Mouse (Mus musculus): ENCODE results near the gene Hspa12a. TPM values are rescaled to one million over a fixed set of nuclear protein-coding genes. Genes with fewer than 3 reads are reported as not detected.
A peak's percentile ranks its signal among the peaks of the same experiment; 100 is the strongest.

Hspa12a gene
- polyA plus RNA-seq, 1 experiment: 17.9 TPM

DNA sequence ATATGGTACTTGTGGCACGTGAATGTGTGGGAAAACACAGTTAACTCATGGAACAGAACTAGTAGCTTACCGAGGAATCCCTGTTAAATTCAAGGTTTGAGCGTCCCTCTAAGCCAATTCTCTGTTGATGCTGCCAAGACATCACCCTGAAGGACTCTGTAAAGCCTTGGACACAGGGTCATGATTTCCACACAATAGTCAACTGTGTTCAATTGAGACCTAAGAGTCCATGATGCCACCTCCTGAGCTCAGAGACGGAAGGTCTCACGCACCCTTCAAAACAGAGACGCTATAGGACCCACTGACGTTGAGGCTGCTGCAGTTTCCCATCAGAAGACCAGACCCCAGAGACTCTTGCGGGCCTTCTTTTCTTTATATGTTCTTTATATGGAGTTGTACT is 30.7 kb upstream of the Hspa12a start:
- Histone ChIP-seq H3K27me3 (replicated peaks; ENCODE audit: control insufficient read depth, insufficient read depth, low read length) (no peaks in the 10 kb centered on the region), H3K27ac (ENCODE audit: insufficient read depth, low read depth, low read length) (no peak overlapping the region), H3K4me1 (ENCODE audit: control insufficient read depth, insufficient read depth, low read length) (no peaks in the 10 kb centered on the region), H3K4me3 (ENCODE audit: insufficient read depth, low read depth, low read length) (no peak overlapping the region), H3K36me3 (ENCODE audit: control insufficient read depth, insufficient read depth, low read length) (no peaks in the 10 kb centered on the region)
- WGBS: 91% methylated on average over 8 of the region's 8 CpGs
- no peak for DNase-seq
- TF ChIP-seq POLR2A (IDR thresholded peaks at IDR 0.05; ENCODE audit: low read depth, low read length) (no peak), CTCF (conservative IDR thresholded peaks at IDR 0.05; ENCODE audit: insufficient read depth, insufficient read length, low read depth, low read length) (no peak)

DNA sequence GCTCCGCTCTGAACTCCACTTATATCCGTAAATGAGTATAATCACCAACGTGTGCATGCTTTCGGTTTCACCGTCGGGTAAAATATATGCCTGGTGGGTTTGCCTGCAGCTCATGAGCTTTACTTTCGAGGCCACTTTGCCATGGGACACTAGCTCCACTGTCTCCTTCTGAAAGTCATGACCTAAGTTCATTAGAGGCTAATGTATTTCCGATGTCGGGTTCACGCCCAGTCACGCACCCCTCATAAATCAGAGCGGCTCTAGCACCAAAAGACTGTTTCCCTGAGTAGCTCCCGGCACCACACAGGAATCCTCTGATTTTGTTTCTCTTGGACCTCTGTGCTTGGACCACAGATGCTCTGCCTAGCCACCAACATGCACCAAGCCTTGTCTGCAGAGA is 27.4 kb upstream of the Hspa12a start:
- Histone ChIP-seq H3K36me3 (ENCODE audit: control insufficient read depth, insufficient read depth, low read length) (no peaks in the 10 kb centered on the region), H3K4me1 (ENCODE audit: control insufficient read depth, insufficient read depth, low read length) (no peaks in the 10 kb centered on the region), H3K27ac (ENCODE audit: insufficient read depth, low read depth, low read length) (no peak overlapping the region), H3K27me3 (replicated peaks; ENCODE audit: control insufficient read depth, insufficient read depth, low read length) (no peaks in the 10 kb centered on the region), H3K4me3 (ENCODE audit: insufficient read depth, low read depth, low read length) (peak overlapping the region; percentile 6; the same call in 1 of the 2 replicates)
- no peak for DNase-seq
- TF ChIP-seq POLR2A (IDR thresholded peaks at IDR 0.05; ENCODE audit: low read depth, low read length) (no peak), CTCF (conservative IDR thresholded peaks at IDR 0.05; ENCODE audit: insufficient read depth, insufficient read length, low read depth, low read length) (no peak)
- 41% methylated on average over 13 of the region's 13 CpGs for WGBS

DNA sequence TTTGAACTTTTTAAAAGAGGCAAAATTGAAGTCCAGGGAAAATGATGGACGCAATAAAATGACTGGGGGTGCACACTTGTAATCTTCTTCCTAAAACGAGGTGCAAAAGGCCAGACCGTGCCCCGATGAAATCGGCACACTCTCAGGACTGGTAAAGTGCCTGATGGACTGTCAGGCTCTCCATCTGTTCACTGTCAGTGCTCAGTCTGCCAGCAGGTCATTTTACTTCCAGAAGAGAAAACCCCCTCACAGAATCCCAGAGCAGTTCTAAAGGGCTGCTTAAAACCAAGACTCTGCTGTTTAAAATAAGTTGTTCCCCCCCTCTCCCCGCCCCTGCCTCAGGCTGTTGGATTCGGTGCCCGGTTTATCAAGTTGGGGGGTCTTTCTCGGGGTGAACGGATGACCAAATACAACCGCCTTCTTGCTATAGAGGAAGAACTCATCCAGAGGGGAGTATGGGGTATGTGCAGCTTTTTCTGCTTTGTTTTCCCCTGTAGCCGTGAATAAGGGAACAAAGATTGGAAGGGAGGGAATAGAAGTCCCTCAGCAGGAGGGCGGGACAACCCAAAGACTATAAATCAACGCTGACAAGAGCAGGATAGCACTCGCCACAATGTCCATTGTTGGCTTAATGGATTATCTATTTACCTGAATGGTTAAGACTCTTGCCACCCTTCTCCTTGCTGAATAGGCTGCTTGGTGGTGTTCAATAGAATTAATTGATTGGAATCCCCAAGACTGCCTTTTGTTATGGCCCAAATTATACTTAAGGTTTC is 25.5 kb upstream of the Hspa12a start:
- H3K36me3 ChIP-seq (ENCODE audit: control insufficient read depth, insufficient read depth, low read length): no peaks in the 10 kb centered on the region
- no peak overlapping the region for H3K27ac ChIP-seq (ENCODE audit: insufficient read depth, low read depth, low read length)
- no peaks in the 10 kb centered on the region for H3K4me1 ChIP-seq (ENCODE audit: control insufficient read depth, insufficient read depth, low read length)
- no peaks in the 10 kb centered on the region for H3K27me3 ChIP-seq (replicated peaks; ENCODE audit: control insufficient read depth, insufficient read depth, low read length)
- H3K4me3 ChIP-seq (ENCODE audit: insufficient read depth, low read depth, low read length): no peak overlapping the region
- 42% methylated on average over 15 of the region's 15 CpGs for WGBS
- no peak for DNase-seq
- no peak for TF ChIP-seq CTCF (conservative IDR thresholded peaks at IDR 0.05; ENCODE audit: insufficient read depth, insufficient read length, low read depth, low read length)
- no peak for TF ChIP-seq POLR2A (IDR thresholded peaks at IDR 0.05; ENCODE audit: low read depth, low read length)

DNA sequence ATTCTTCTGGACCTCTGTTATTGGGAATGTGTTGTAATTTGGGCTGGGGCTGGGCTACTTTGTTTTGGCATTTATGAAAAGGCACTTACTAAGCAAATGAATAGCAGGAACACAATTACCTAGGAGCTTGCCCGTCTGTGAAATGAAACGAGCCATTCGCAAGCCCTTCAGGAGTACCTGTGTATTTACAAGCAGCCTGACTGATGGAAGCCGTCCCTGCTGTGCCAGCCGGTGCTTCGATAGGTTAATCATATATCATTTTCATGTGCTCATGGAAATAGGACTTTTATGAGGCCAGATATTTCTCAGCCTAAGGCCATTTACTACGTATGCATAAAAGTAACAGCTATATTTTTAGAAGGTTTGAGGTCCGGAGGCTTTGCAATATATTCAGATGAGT is 19.6 kb upstream of the Hspa12a start:
- 53% methylated on average over 8 of the region's 8 CpGs for WGBS
- H3K27ac ChIP-seq (ENCODE audit: insufficient read depth, low read depth, low read length): no peak overlapping the region
- DNase-seq: no peak
- no peaks in the 10 kb centered on the region for H3K36me3 ChIP-seq (ENCODE audit: control insufficient read depth, insufficient read depth, low read length)
- TF ChIP-seq POLR2A (IDR thresholded peaks at IDR 0.05; ENCODE audit: low read depth, low read length) (no peak), CTCF (conservative IDR thresholded peaks at IDR 0.05; ENCODE audit: insufficient read depth, insufficient read length, low read depth, low read length) (no peak)
- H3K27me3 ChIP-seq (replicated peaks; ENCODE audit: control insufficient read depth, insufficient read depth, low read length): no peaks in the 10 kb centered on the region
- H3K4me1 ChIP-seq (ENCODE audit: control insufficient read depth, insufficient read depth, low read length): no peaks in the 10 kb centered on the region
- H3K4me3 ChIP-seq (ENCODE audit: insufficient read depth, low read depth, low read length): no peak overlapping the region

DNA sequence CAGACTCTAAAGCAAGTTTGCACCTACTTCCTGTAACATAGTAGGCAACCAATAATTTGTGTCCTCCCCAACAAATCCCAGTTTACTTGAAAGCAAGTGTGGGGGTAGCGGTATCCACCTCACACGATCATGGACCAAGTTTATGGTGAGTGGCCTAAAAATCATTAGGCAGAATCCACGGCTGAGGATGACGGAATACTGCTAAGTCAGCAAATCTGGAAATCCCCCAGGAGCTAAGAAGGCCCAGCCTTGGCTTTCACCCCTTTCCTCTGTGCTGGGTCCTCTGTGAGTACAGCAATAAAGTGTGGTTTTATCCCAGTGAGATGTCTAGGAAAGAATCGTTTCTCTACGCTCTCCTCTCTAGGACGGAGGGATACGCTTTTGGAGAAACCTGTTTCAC is 11.3 kb upstream of the Hspa12a start:
- TF ChIP-seq POLR2A (IDR thresholded peaks at IDR 0.05; ENCODE audit: low read depth, low read length) (no peak), CTCF (conservative IDR thresholded peaks at IDR 0.05; ENCODE audit: insufficient read depth, insufficient read length, low read depth, low read length) (no peak)
- H3K4me3 ChIP-seq (ENCODE audit: insufficient read depth, low read depth, low read length): no peak overlapping the region
- H3K4me1 ChIP-seq (ENCODE audit: control insufficient read depth, insufficient read depth, low read length): no peaks in the 10 kb centered on the region
- 88% methylated on average over 8 of the region's 8 CpGs for WGBS
- no peak overlapping the region for H3K27ac ChIP-seq (ENCODE audit: insufficient read depth, low read depth, low read length)
- no peaks in the 10 kb centered on the region for H3K36me3 ChIP-seq (ENCODE audit: control insufficient read depth, insufficient read depth, low read length)
- H3K27me3 ChIP-seq (replicated peaks; ENCODE audit: control insufficient read depth, insufficient read depth, low read length): no peaks in the 10 kb centered on the region
- DNase-seq: no peak

DNA sequence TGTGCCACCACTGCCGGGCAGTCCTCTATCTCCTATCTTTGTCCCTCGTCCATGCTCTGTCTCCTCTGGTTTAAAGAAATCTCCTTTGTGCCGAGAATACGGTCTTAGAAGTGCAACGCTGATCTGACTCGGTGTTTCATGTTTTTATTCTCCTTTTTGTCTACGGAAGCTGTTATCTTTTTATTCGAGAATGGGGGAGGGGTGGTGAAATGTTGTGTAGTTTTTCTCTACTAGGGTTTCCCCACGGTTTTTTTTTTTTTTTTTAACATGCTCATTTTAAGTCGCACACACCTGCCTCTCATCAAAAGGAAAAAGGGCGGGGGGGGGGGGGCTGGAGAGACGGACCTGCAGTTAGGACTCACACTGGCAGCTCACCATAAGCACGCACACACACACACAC is 8.8 kb upstream of the Hspa12a start:
- H3K27ac ChIP-seq (ENCODE audit: insufficient read depth, low read depth, low read length): no peak overlapping the region
- no peaks in the 10 kb centered on the region for H3K36me3 ChIP-seq (ENCODE audit: control insufficient read depth, insufficient read depth, low read length)
- no peak overlapping the region for H3K4me3 ChIP-seq (ENCODE audit: insufficient read depth, low read depth, low read length)
- TF ChIP-seq POLR2A (IDR thresholded peaks at IDR 0.05; ENCODE audit: low read depth, low read length) (no peak), CTCF (conservative IDR thresholded peaks at IDR 0.05; ENCODE audit: insufficient read depth, insufficient read length, low read depth, low read length) (no peak)
- 72% methylated on average over 13 of the region's 13 CpGs for WGBS
- no peaks in the 10 kb centered on the region for H3K27me3 ChIP-seq (replicated peaks; ENCODE audit: control insufficient read depth, insufficient read depth, low read length)
- no peak for DNase-seq
- no peaks in the 10 kb centered on the region for H3K4me1 ChIP-seq (ENCODE audit: control insufficient read depth, insufficient read depth, low read length)

DNA sequence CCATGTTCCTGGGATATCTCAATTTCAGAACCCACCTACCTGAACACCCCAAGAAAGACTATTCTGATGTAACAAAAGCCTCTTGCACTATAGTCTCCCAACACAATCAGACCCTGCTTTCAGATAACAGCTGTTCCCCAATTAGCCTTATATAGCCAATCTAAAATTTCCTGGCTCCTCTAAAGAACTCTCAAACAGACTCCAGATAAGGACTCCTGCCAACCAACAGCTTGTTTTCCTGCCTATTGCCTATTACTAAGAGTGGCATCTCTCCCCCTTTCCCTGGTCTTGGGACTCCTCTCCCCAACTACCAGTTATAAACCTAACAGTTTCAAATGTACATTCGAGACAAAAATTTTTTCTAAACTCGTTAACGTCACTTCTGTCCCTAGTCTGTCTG is 8.1 kb upstream of the Hspa12a start:
- Histone ChIP-seq H3K27me3 (replicated peaks; ENCODE audit: control insufficient read depth, insufficient read depth, low read length) (no peaks in the 10 kb centered on the region), H3K27ac (ENCODE audit: insufficient read depth, low read depth, low read length) (no peak overlapping the region), H3K4me3 (ENCODE audit: insufficient read depth, low read depth, low read length) (no peak overlapping the region), H3K36me3 (ENCODE audit: control insufficient read depth, insufficient read depth, low read length) (no peaks in the 10 kb centered on the region), H3K4me1 (ENCODE audit: control insufficient read depth, insufficient read depth, low read length) (no peaks in the 10 kb centered on the region)
- TF ChIP-seq POLR2A (IDR thresholded peaks at IDR 0.05; ENCODE audit: low read depth, low read length) (no peak), CTCF (conservative IDR thresholded peaks at IDR 0.05; ENCODE audit: insufficient read depth, insufficient read length, low read depth, low read length) (no peak)
- 82% methylated on average over 3 of the region's 3 CpGs for WGBS
- DNase-seq: no peak

Data from kidney, adult 2 months (tissue).